Mouse (Mus musculus) stomach, embryonic 14.5 days (tissue): ENCODE results near the gene Cbx3. TPM values are rescaled to one million over a fixed set of nuclear protein-coding genes. Genes with fewer than 3 reads are reported as not detected.

Source experiments
- ATAC-seq: fragments of 200-750 bp; cut with Nextera tagmentation; 2 replicates; pipeline ENCODE4 v1.8.0; 2017; ENCODE audit warnings: low read depth, moderate TSS enrichment; ENCODE audit not compliant: insufficient number of reproducible peaks, insufficient read depth, low FRiP score
- H3K27ac ChIP-seq: fragments of 300-500 bp; sonication (generic); 2 replicates; pipeline ENCODE4 v1.5.1; 2014; ENCODE audit warnings: mild to moderate bottlenecking, low read length, moderate library complexity, mixed read lengths
- H3K27me3 ChIP-seq: fragments of 300-500 bp; sonication (generic); 2 replicates; pipeline ENCODE4 v1.6.1; 2014; ENCODE audit warnings: low read length, control low read depth, mixed read lengths; ENCODE audit not compliant: control insufficient read depth, insufficient read depth
- H3K36me3 ChIP-seq: fragments of 300-500 bp; sonication (generic); 2 replicates; pipeline ENCODE4 v1.6.1; 2014; ENCODE audit warnings: mild to moderate bottlenecking, control low read depth, low read length, moderate library complexity, mixed read lengths; ENCODE audit not compliant: control insufficient read depth, insufficient read depth
- H3K4me1 ChIP-seq: fragments of 300-500 bp; sonication (generic); 2 replicates; pipeline ENCODE4 v1.6.1; 2014; ENCODE audit warnings: low read length, control low read depth, mixed read lengths; ENCODE audit not compliant: control insufficient read depth, insufficient read depth
- H3K4me2 ChIP-seq: fragments of 300-500 bp; sonication (generic); replicated peaks from 2 replicates; pipeline ENCODE4 v1.6.1; 2014; ENCODE audit warnings: low read depth, low read length, control low read depth
- H3K4me3 ChIP-seq: fragments of 300-500 bp; sonication (generic); 2 replicates; pipeline ENCODE4 v1.5.1; 2014; ENCODE audit warnings: low read depth, low read length, control low read depth
- H3K9ac ChIP-seq: fragments of 300-500 bp; sonication (generic); replicated peaks from 2 replicates; pipeline ENCODE4 v1.6.1; 2014; ENCODE audit warnings: low read depth, mild to moderate bottlenecking, control low read depth, low read length, moderate library complexity, mixed read lengths
- H3K9me3 ChIP-seq: fragments of 300-500 bp; sonication (generic); 2 replicates; pipeline ENCODE4 v1.6.1; 2016; ENCODE audit warnings: low read depth, low read length, control low read depth; ENCODE audit not compliant: control insufficient read depth
- WGBS: fragments of 180-500 bp; shearing (Covaris S2); extraction: QIAGEN DNeasy Blood & Tissue Kit; methylation state at CpG from one replicate; pipeline ENCODE4 v1.1.7; 2014; 5-methylcytosine and 5-hydroxymethylcytosine counted together
- polyA plus RNA-seq: library from polyadenylated mRNA; unstranded; fragments of >200 nt; fragmentation: Nextera tagmentation; extraction: Ambion mirVana; gene quantifications from 2 replicates; pipeline ENCODE4 v1.2.1, GENCODE M21; 2014

Cbx3 gene
- polyA plus RNA-seq, 1 experiment from 2014 or later: 500 TPM

DNA sequence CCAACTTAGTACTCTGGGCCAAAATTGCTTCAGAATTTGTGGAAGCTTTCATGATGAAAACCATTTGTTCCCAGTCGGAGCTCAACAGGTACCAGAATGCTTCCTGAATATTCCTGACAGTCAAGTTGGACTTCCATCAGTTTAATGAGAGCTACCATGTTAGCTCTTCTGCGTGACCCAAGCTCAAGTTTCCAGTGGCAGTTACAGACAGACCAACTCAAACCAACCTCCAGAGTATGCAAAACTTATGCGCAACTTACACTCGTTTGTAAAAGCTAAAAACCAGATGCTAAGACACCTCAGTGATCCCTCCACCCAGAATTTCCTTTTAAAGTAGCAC lies 10.2 kb upstream of the Cbx3 start:
- Histone ChIP-seq H3K9ac (no peak overlapping the region), H3K9me3 (no peaks in the 10 kb centered on the region), H3K27me3 (no peaks in the 10 kb centered on the region), H3K27ac (no peak overlapping the region), H3K4me2 (no peak overlapping the region), H3K36me3 (peaks cover 55% of the 10 kb centered on the region), H3K4me1 (0 out of 2 replicates have a peak, but pooled peaks cover 4% of the 10 kb centered on the region), H3K4me3 (no peak overlapping the region)
- 73% methylated on average over 4 of the region's 4 CpGs for WGBS
- ATAC-seq: no peak

DNA sequence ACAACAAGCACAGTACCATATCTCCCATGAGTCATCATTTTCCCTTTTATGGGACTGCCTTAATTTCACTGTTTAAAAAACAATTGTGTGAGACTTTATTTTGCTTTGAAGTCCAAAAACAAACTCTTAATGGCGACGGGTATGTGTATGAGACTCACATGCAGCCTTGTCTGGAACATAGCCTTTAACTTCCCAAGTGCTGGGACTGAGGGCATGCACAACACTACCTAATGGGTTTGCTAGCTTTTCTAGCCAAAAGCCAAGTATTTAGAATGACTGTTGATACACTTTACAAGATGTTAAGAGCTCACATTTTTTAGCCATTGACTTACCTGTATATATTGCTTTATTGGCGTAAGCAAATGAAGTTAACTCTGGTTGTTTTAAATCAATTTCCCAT lies 9.8 kb upstream of the Cbx3 start:
- Histone ChIP-seq H3K36me3 (peaks cover 58% of the 10 kb centered on the region), H3K9ac (no peak overlapping the region)
- ATAC-seq: no peak

DNA sequence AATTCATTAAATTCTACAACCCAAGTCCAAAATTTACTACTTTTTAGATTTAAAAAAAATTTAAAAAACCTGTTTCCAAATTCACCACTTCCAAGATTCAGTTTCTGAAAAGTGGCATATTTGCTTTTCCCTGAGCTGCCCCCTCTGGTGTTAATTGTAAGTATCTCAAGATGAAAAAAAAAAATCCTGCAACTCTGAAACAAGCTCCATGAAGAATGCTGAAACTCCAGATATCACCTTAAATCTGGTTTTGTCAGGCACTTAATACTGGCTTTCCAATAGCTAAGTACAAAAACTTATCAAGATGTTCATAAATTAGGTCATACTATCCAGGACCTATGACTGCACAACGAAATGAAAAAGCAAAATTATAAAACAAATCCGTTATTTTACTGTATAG lies 2.5 kb upstream of the Cbx3 start:
- no peak for ATAC-seq
- 0% methylated on average over 2 of the region's 2 CpGs for WGBS
- peak overlapping the region; percentile 70 for H3K4me2 ChIP-seq
- H3K36me3 ChIP-seq: peaks cover 50% of the 10 kb centered on the region
- peak overlapping the region; percentile 100 for H3K9ac ChIP-seq
- peaks cover 24% of the 10 kb centered on the region for H3K4me1 ChIP-seq
- H3K4me3 ChIP-seq: peak overlapping the region; percentile 98
- no peak overlapping the region for H3K27ac ChIP-seq
- H3K9me3 ChIP-seq: no peaks in the 10 kb centered on the region
- H3K27me3 ChIP-seq: no peaks in the 10 kb centered on the region

More for the DNA sequence above, 9.8 kb upstream of the Cbx3 start:
- H3K4me1 ChIP-seq: 0 out of 2 replicates have a peak, but pooled peaks cover 4% of the 10 kb centered on the region
- no peak overlapping the region for H3K4me2 ChIP-seq
- H3K9me3 ChIP-seq: no peaks in the 10 kb centered on the region
- no peaks in the 10 kb centered on the region for H3K27me3 ChIP-seq
- H3K4me3 ChIP-seq: no peak overlapping the region
- H3K27ac ChIP-seq: no peak overlapping the region
- 73% methylated on average over 3 of the region's 3 CpGs for WGBS

DNA sequence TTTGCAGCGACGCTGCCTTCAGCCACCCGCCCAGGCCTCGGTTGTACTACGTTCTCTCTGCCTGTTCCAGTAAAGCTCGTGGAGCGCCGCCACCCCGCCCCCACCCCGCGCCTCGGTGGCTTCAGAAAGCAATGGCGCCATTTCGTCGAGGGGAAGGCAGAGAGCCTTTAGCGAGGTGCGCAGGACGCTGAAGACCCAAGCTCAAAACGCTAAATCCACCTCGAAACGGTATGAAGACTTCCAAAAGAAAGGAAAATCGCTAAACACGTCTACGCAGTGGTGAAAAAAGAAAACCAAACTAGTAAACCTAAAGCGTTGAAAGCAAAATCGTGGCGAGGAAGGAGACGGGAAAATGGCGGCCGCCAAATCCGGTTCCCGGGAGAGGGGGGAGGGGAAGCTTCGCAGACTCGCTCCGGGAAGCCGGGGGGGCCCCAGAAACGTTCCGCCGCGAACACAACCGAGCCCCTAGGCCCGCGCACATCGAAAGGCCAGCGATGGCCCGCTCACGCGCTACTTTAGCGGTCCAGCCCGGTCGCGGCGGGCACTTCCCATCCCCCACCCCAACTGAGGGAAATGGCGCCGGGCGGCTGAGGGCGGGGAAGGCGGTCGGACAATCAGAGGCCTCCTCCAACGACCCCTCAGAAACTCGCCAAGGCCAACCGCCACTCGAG lies 1.1 kb upstream of the Cbx3 start:
- ATAC-seq: peak; percentile 7; the same call in 1 of the 2 replicates
- Histone ChIP-seq H3K27me3 (no peaks in the 10 kb centered on the region), H3K27ac (peak overlapping the region; percentile 100), H3K4me1 (peaks cover 27% of the 10 kb centered on the region), H3K4me2 (peak overlapping the region; percentile 70; the same call in 1 of the 2 replicates), H3K36me3 (peaks cover 48% of the 10 kb centered on the region), H3K9me3 (no peaks in the 10 kb centered on the region), H3K9ac (peak overlapping the region; percentile 100), H3K4me3 (peak overlapping the region; percentile 98)
- under 1% methylated on average over 62 of the region's 63 CpGs for WGBS

DNA sequence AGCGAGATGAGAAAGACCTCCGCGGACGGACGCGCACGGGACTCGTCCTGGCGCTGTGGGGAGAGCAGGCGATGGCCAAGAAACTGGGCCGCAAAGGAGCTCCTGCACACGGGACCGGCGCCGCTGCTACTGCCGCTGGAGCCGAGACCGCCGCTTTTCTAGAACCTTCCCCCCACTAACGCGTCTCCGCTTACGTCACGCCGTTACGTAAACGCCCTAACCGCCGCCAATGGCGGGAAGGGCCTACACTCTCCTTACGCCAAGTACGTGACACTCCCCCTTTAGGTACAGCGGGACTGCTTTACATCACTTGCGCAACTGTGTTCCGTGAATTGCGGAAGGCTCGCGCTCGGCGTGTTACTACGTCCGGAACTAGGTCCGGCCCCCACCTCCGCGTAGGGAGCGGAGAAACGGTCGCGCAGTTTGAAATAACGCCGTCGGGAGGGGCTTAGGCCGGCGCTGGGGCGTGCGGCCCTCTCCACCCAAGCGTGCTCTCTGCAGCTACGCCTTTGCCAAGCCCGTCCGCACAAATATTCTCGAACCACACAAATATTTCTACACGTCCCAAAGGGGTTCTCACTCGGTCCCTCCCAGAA lies 347 bp upstream of the Cbx3 start, which contains the start of gene Hnrnpa2b1:
Gene Hnrnpa2b1, minus strand, starts transcription at position 180 of the 596 bp plus-strand sequence.
- ATAC-seq: peak; percentile 93
- no peaks in the 10 kb centered on the region for H3K9me3 ChIP-seq
- peak within 1 kb of the TSS; percentile 70 for H3K4me2 ChIP-seq
- peak within 1 kb of the TSS; percentile 100 for H3K9ac ChIP-seq
- H3K27me3 ChIP-seq: no peaks in the 10 kb centered on the region
- peaks cover 27% of the 10 kb centered on the region for H3K4me1 ChIP-seq
- peak within 1 kb of the TSS; percentile 98 for H3K4me3 ChIP-seq
- WGBS: under 1% methylated on average over 63 of the region's 63 CpGs
- H3K36me3 ChIP-seq: peaks cover 49% of the 10 kb centered on the region
- peak within 1 kb of the TSS; percentile 100 for H3K27ac ChIP-seq

DNA sequence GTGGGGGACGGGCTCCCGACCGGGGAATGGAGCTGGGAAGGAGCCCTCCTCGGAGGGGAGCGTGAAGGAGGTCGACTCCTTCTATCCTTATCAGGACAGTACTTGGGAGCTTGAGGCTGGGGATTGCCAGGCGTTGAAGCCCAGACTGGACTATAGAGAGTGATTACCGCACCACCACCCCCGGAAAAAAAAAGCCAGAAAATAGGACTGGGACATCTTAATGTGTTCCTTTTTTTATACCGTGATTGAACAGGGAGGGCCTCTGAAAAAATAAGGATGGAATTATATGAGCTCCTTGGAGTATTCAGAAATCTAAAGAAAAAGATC lies 982 bp downstream of the Cbx3 start:
- WGBS: under 1% methylated on average over 10 of the region's 10 CpGs
- Histone ChIP-seq H3K27me3 (no peaks in the 10 kb centered on the region), H3K4me1 (peaks cover 24% of the 10 kb centered on the region), H3K36me3 (peaks cover 46% of the 10 kb centered on the region), H3K4me3 (peak overlapping the region; percentile 98), H3K27ac (peak overlapping the region; percentile 100), H3K9me3 (no peaks in the 10 kb centered on the region), H3K9ac (peak overlapping the region; percentile 99), H3K4me2 (peak overlapping the region; percentile 56)
- ATAC-seq: no peak

DNA sequence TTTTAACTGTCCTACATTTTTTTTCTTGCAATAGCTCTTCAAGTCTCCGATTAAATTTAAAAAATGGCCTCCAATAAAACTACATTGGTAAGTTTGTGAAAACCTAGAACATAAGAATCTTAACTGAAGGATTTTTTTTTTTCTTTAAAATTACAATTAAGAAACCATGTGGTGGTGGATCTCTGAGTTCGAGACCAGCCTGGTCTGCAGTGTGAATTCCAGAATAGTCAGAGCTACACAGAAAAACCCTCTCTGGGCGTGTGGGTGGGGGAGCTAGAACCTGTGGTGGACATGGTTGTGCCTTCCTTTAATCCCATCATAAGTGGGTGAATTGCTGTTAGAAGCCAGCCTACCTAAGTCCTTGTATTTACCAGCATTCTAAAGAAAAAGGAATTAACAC lies 1.6 kb downstream of the Cbx3 start:
- Histone ChIP-seq H3K9ac (peak overlapping the region; percentile 99), H3K9me3 (no peaks in the 10 kb centered on the region), H3K36me3 (peaks cover 45% of the 10 kb centered on the region), H3K27ac (no peak overlapping the region; the same call in 1 of the 2 replicates), H3K27me3 (no peaks in the 10 kb centered on the region), H3K4me2 (peak overlapping the region; percentile 56), H3K4me1 (peaks cover 19% of the 10 kb centered on the region), H3K4me3 (peak overlapping the region; percentile 98)
- 5% methylated on average over 3 of the region's 3 CpGs for WGBS
- no peak for ATAC-seq

DNA sequence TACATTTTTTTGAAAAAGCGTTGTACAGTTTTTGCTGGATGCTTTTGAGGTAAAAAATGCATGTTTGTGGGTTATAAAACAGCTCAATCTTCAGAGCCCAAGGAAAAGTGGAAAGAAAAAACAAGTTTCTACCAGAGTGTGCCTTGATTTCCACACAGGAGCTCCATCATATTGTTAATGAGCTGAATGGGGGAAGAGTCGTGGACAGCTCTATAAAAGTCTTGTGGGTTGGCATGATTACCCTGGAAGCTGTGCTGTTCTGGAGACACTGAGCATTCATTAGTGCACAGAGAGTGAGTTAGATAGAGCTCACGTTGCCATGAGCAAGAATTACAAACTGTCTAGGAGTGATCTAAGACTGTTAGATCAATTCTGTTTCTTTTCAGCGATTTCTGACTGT lies 2.1 kb downstream of the Cbx3 start:
- no peak overlapping the region; the same call in 1 of the 2 replicates for H3K27ac ChIP-seq
- H3K4me3 ChIP-seq: peak overlapping the region; percentile 98
- H3K36me3 ChIP-seq: peaks cover 45% of the 10 kb centered on the region
- H3K9me3 ChIP-seq: no peaks in the 10 kb centered on the region
- peak overlapping the region; percentile 56 for H3K4me2 ChIP-seq
- 38% methylated on average over 4 of the region's 4 CpGs for WGBS
- peaks cover 16% of the 10 kb centered on the region; the same call in 1 of the 2 replicates for H3K4me1 ChIP-seq
- no peak for ATAC-seq
- H3K9ac ChIP-seq: peak overlapping the region; percentile 99
- H3K27me3 ChIP-seq: no peaks in the 10 kb centered on the region
